Mouse (Mus musculus) heart, adult 2 months (tissue): ENCODE results near the gene Pde9a. TPM values are rescaled to one million over a fixed set of nuclear protein-coding genes. Genes with fewer than 3 reads are reported as not detected.

ENCODE experiments used
- DNase-seq, 2 experiments: peaks; one replicate each; pipeline ENCODE4 v3.0.0; 2021
- H3K27ac ChIP-seq: fragments of 200-600 bp; 2 replicates; pipeline ENCODE4 v1.8.1; 2022
- H3K27me3 ChIP-seq: fragments of 200-500 bp; 2 replicates; pipeline ENCODE4 v1.6.1; 2012; ENCODE audit warnings: mild to moderate bottlenecking, low read length, inconsistent platforms, mixed read lengths; ENCODE audit not compliant: control insufficient read depth, insufficient read depth
- H3K36me3 ChIP-seq: fragments of 200-500 bp; 2 replicates; pipeline ENCODE4 v1.6.1; 2012; ENCODE audit warnings: low read length, inconsistent platforms; ENCODE audit not compliant: control insufficient read depth, insufficient read depth
- H3K4me1 ChIP-seq: fragments of 200-500 bp; 2 replicates; pipeline ENCODE4 v1.6.1; 2011; ENCODE audit warnings: low read length; ENCODE audit not compliant: control insufficient read depth, insufficient read depth
- H3K4me3 ChIP-seq: fragments of 200-600 bp; 2 replicates; pipeline ENCODE4 v1.8.1; 2022
- H3K79me2 ChIP-seq: fragments of 200-500 bp; replicated peaks from 2 replicates; pipeline ENCODE4 v1.6.1; 2012; ENCODE audit warnings: mild to moderate bottlenecking, inconsistent platforms, low read length, moderate library complexity, mixed read lengths; ENCODE audit not compliant: control insufficient read depth, insufficient read depth
- H3K9ac ChIP-seq: fragments of 200-500 bp; 2 replicates; pipeline ENCODE4 v1.6.1; 2012; ENCODE audit warnings: low read depth, mild to moderate bottlenecking, control low read depth, inconsistent platforms, low read length, mixed read lengths
- CTCF ChIP-seq: fragments of 200-600 bp; IDR thresholded peaks from 2 replicates; pipeline ENCODE4 v1.8.1; 2022; ENCODE audit warnings: antibody characterized with exemption, mild to moderate bottlenecking, moderate library complexity
- EP300 ChIP-seq: fragments of 200-500 bp; IDR thresholded peaks from 2 replicates; pipeline ENCODE4 v1.6.1; 2011; ENCODE audit warnings: low read depth, low read length, control low read depth; ENCODE audit not compliant: insufficient read depth
- POLR2A ChIP-seq: fragments of 200-500 bp; IDR thresholded peaks from 2 replicates; pipeline ENCODE4 v1.6.1; 2011; ENCODE audit warnings: mild to moderate bottlenecking, low read depth, low read length, control low read depth; ENCODE audit not compliant: insufficient read depth
- WGBS: fragments of 180-500 bp; shearing (Covaris S2); methylation state at CpG from one replicate; pipeline ENCODE4 v1.1.7; 2018; 5-methylcytosine and 5-hydroxymethylcytosine counted together
- intact Hi-C: fragments of 180-260 bp; cut with DNase I; formaldehyde crosslinking; loops from one replicate; pipeline ENCODE4 v1.15.1; 2025
- polyA plus RNA-seq: library from polyadenylated mRNA; depleted of rRNA; stranded (reverse); fragments of >200 nt; gene quantifications from 2 replicates; pipeline ENCODE4 v1.2.3, GENCODE M21; 2012
- total RNA-seq, 2 experiments: library from RNA; stranded (reverse); gene quantifications; 2 replicates each; pipeline ENCODE4 v1.2.3; 2021

Pde9a gene
- total and polyA plus RNA-seq, 3 experiments: 3.2 to 10.4 (median 4.0) TPM

- WGBS: 63% methylated on average over 5 of the region's 5 CpGs
- intact Hi-C loops: loop anchor here (5.0 kb wide), 1 partner anchor 51 kb away; no protein-coding TSS in a partner anchor
- no peaks in the 10 kb centered on the region for H3K27me3 ChIP-seq
- H3K79me2 ChIP-seq: no peaks in the 10 kb centered on the region
- peak overlapping the region; percentile 73 for H3K27ac ChIP-seq
- peak overlapping the region; percentile 43 for H3K4me3 ChIP-seq
- TF ChIP-seq CTCF (no peak), POLR2A (no peak), EP300 (no peak)
- H3K36me3 ChIP-seq: no peaks in the 10 kb centered on the region
- no peak overlapping the region for H3K9ac ChIP-seq
- peak in 1 of 2 experiments; percentile 34 for DNase-seq
- H3K4me1 ChIP-seq: peaks cover 9% of the 10 kb centered on the region
Observed at GRCm38 (mm10) chr17:31432878-31433281, 46.9 kb downstream of the Pde9a start.

GRCm38 (mm10) chr17:31433401-31433928, 47.5 kb downstream of the Pde9a start:
- intact Hi-C loops: loop anchor here (5.0 kb wide), 1 partner anchor 51 kb away; no protein-coding TSS in a partner anchor
- peak overlapping the region; percentile 73 for H3K27ac ChIP-seq
- DNase-seq: peak in 1 of 2 experiments; percentile 30
- H3K4me1 ChIP-seq: peaks cover 9% of the 10 kb centered on the region
- H3K36me3 ChIP-seq: no peaks in the 10 kb centered on the region
- no peak overlapping the region; the same call in 1 of the 2 replicates for H3K9ac ChIP-seq
- no peaks in the 10 kb centered on the region for H3K27me3 ChIP-seq
- TF ChIP-seq EP300 (no peak), POLR2A (no peak)
- no peaks in the 10 kb centered on the region for H3K79me2 ChIP-seq
- 55% methylated on average over 13 of the region's 13 CpGs for WGBS
- peak overlapping the region; percentile 43 for H3K4me3 ChIP-seq

- H3K4me3 ChIP-seq: peak overlapping the region; percentile 9
- no peaks in the 10 kb centered on the region for H3K36me3 ChIP-seq
- peak; percentile 42 to 48 for DNase-seq
- H3K9ac ChIP-seq: 0 out of 2 replicates have a peak overlapping the region, but pooled peaks have one; percentile 9
- intact Hi-C loops: loop anchor here (5.0 kb wide), 1 partner anchor 52 kb away; no protein-coding TSS in a partner anchor
- TF ChIP-seq EP300 (0 out of 2 replicates have a peak, but pooled peaks have one; percentile 23), POLR2A (no peak), CTCF (no peak)
- H3K27ac ChIP-seq: peak overlapping the region; percentile 73
- no peaks in the 10 kb centered on the region for H3K79me2 ChIP-seq
- peaks cover 9% of the 10 kb centered on the region for H3K4me1 ChIP-seq
- WGBS: 20% methylated on average over 16 of the region's 16 CpGs
- H3K27me3 ChIP-seq: no peaks in the 10 kb centered on the region
Observed at GRCm38 (mm10) chr17:31433978-31434797, 48.2 kb downstream of the Pde9a start.

- Histone ChIP-seq H3K4me1 (peaks cover 9% of the 10 kb centered on the region), H3K36me3 (no peaks in the 10 kb centered on the region), H3K27ac (peak overlapping the region; percentile 73), H3K9ac (no peak overlapping the region), H3K4me3 (peak overlapping the region; percentile 9), H3K79me2 (no peaks in the 10 kb centered on the region), H3K27me3 (no peaks in the 10 kb centered on the region)
- 23% methylated on average over 8 of the region's 8 CpGs for WGBS
- no peak for DNase-seq
- intact Hi-C loops: loop anchor here (5.0 kb wide), 1 partner anchor 53 kb away; no protein-coding TSS in a partner anchor
- TF ChIP-seq CTCF: no peak
- no peak for TF ChIP-seq POLR2A
Observed at GRCm38 (mm10) chr17:31434825-31435325, 48.9 kb downstream of the Pde9a start.

- 59% methylated on average over 13 of the region's 13 CpGs for WGBS
- peaks cover 9% of the 10 kb centered on the region for H3K4me1 ChIP-seq
- intact Hi-C loops: no loop called here
- DNase-seq: no peak
- no peaks in the 10 kb centered on the region for H3K36me3 ChIP-seq
- no peak overlapping the region for H3K9ac ChIP-seq
- no peaks in the 10 kb centered on the region for H3K27me3 ChIP-seq
- TF ChIP-seq CTCF: peak; percentile 51
- TF ChIP-seq POLR2A: no peak
- no peak for TF ChIP-seq EP300
- no peak overlapping the region for H3K4me3 ChIP-seq
- H3K79me2 ChIP-seq: no peaks in the 10 kb centered on the region
- no peak overlapping the region; the same call in 1 of the 2 replicates for H3K27ac ChIP-seq
Observed at GRCm38 (mm10) chr17:31435934-31436813, 50.2 kb downstream of the Pde9a start.
